Mouse (Mus musculus) limb, embryonic 11.5 days (tissue): ENCODE data around the gene Fam168a. TPM values are rescaled to one million over a fixed set of nuclear protein-coding genes. Genes with fewer than 3 reads are reported as not detected.
A peak's percentile ranks its signal among the peaks of the same experiment; 100 is the strongest.

Source experiments
- ATAC-seq: fragments of 200-750 bp; cut with Nextera tagmentation; 2 replicates; pipeline ENCODE4 v1.8.0; 2017; ENCODE audit warnings: low read depth; ENCODE audit not compliant: insufficient number of reproducible peaks, low FRiP score, low TSS enrichment
- DNase-seq: peaks from one replicate; pipeline ENCODE4 v3.0.0-alpha.2; 2015; ENCODE audit warnings: low spot score
- H3K27ac ChIP-seq: fragments of 300-500 bp; sonication (generic); replicated peaks from 2 replicates; pipeline ENCODE4 v1.5.1; 2014; ENCODE audit warnings: low read depth, mild to moderate bottlenecking, low read length
- H3K27me3 ChIP-seq: fragments of 300-500 bp; sonication (generic); 2 replicates; pipeline ENCODE4 v1.6.1; 2014; ENCODE audit warnings: mild to moderate bottlenecking, low read length, mixed read lengths; ENCODE audit not compliant: control insufficient read depth, insufficient read depth
- H3K36me3 ChIP-seq: fragments of 300-500 bp; sonication (generic); 2 replicates; pipeline ENCODE4 v1.6.1; 2014; ENCODE audit warnings: mild to moderate bottlenecking, low read length, moderate library complexity, mixed read lengths; ENCODE audit not compliant: control insufficient read depth, insufficient read depth
- H3K4me1 ChIP-seq: fragments of 300-500 bp; sonication (generic); 2 replicates; pipeline ENCODE4 v1.6.1; 2014; ENCODE audit warnings: low read length, mixed read lengths; ENCODE audit not compliant: control insufficient read depth, insufficient read depth
- H3K4me2 ChIP-seq: fragments of 300-500 bp; sonication (generic); 2 replicates; pipeline ENCODE4 v1.6.1; 2014; ENCODE audit warnings: low read depth, mild to moderate bottlenecking, moderate library complexity; ENCODE audit not compliant: severe bottlenecking
- H3K4me3 ChIP-seq: fragments of 300-500 bp; sonication (generic); 2 replicates; pipeline ENCODE4 v1.5.1; 2014; ENCODE audit warnings: low read depth, low read length
- H3K9ac ChIP-seq: fragments of 300-500 bp; sonication (generic); 2 replicates; pipeline ENCODE4 v1.6.1; 2014; ENCODE audit warnings: mild to moderate bottlenecking, low read length
- H3K9me3 ChIP-seq: fragments of 300-500 bp; sonication (generic); 2 replicates; pipeline ENCODE4 v1.6.1; 2016; ENCODE audit warnings: low read length; ENCODE audit not compliant: control insufficient read depth
- WGBS: fragments of 180-500 bp; shearing (Covaris S2); extraction: QIAGEN DNeasy Blood & Tissue Kit; methylation state at CpG from one replicate; pipeline ENCODE4 v1.1.7; 2014; 5-methylcytosine and 5-hydroxymethylcytosine counted together
- polyA plus RNA-seq: library from polyadenylated mRNA; unstranded; fragments of >200 nt; fragmentation: Nextera tagmentation; extraction: Ambion mirVana; gene quantifications from 2 replicates; pipeline ENCODE4 v1.2.1, GENCODE M21; 2014

Gene Fam168a
- polyA plus RNA-seq, 1 experiment from 2014 or later: 49.7 TPM

GRCm38 (mm10) chr7:100853396-100853795 is 147.0 kb downstream of the Fam168a start:
- peaks cover 43% of the 10 kb centered on the region for H3K4me1 ChIP-seq
- no peak overlapping the region for H3K4me2 ChIP-seq
- H3K4me3 ChIP-seq: no peak overlapping the region
- no peak overlapping the region for H3K9ac ChIP-seq
- WGBS: 57% methylated on average over 3 of the region's 3 CpGs
- ATAC-seq (no peak), DNase-seq (no peak)
- H3K9me3 ChIP-seq: no peaks in the 10 kb centered on the region
- H3K36me3 ChIP-seq: peaks cover 4% of the 10 kb centered on the region
- no peak overlapping the region for H3K27ac ChIP-seq
- no peaks in the 10 kb centered on the region for H3K27me3 ChIP-seq

DNA sequence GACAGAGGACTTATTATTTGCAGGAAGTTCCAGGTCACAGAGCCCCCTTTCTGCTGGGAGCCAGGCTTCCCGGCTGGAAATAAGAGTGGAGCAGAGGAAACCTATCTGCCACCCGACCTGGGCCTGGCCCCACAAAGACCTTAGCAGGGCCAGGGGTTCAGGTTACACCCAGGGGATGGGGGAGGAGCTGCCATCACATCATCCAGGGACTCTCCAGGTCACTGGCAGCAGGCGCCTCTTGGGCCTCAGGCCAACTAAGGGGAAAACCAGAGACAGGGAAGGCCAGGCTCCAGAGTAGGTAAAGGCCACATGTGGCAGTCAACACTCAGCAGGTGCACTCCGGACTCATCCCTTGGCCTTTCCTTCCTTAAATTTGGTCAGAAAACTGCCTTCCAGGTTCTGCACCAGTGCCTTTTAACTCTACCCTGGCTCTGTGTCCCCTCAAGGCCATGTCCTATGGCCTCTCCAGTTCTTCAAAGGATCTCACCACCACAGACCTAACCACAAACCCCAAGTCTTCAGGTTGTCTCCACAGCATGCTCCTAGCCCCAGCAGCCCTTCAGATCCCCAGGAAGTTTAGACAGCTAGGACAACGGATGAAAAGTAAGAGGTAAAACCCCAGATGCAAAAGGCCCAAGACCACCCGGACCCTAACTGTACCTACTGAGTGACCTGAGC is 147.8 kb downstream of the Fam168a start:
- no peaks in the 10 kb centered on the region for H3K27me3 ChIP-seq
- peak overlapping the region; percentile 21; the same call in 1 of the 2 replicates for H3K27ac ChIP-seq
- peaks cover 4% of the 10 kb centered on the region for H3K36me3 ChIP-seq
- H3K9ac ChIP-seq: 0 out of 2 replicates have a peak overlapping the region, but pooled peaks have one; percentile 17
- no peak for ATAC-seq
- H3K4me2 ChIP-seq: no peak overlapping the region; the same call in 1 of the 2 replicates
- peak; percentile 53 for DNase-seq
- peaks cover 44% of the 10 kb centered on the region for H3K4me1 ChIP-seq
- H3K4me3 ChIP-seq: no peak overlapping the region
- 41% methylated on average over 6 of the region's 6 CpGs for WGBS
- H3K9me3 ChIP-seq: no peaks in the 10 kb centered on the region

- 50% methylated on average over 5 of the region's 5 CpGs for WGBS
- Histone ChIP-seq H3K36me3 (peaks cover 3% of the 10 kb centered on the region; the same call in 1 of the 2 replicates), H3K9me3 (no peaks in the 10 kb centered on the region), H3K4me3 (no peak overlapping the region), H3K9ac (no peak overlapping the region), H3K4me1 (peaks cover 44% of the 10 kb centered on the region), H3K4me2 (no peak overlapping the region; the same call in 1 of the 2 replicates), H3K27me3 (no peaks in the 10 kb centered on the region), H3K27ac (peak overlapping the region; percentile 36; the same call in 1 of the 2 replicates)
- DNase-seq: no peak
- no peak for ATAC-seq
These were observed 148.4 kb downstream of the Fam168a start for GRCm38 (mm10) chr7:100854861-100855260.

- peaks cover 44% of the 10 kb centered on the region for H3K4me1 ChIP-seq
These were observed 148.9 kb downstream of the Fam168a start for GRCm38 (mm10) chr7:100855300-100855699.

GRCm38 (mm10) chr7:100855795-100856573 is 149.5 kb downstream of the Fam168a start:
- H3K9me3 ChIP-seq: no peaks in the 10 kb centered on the region
- H3K36me3 ChIP-seq: 0 out of 2 replicates have a peak, but pooled peaks cover 2% of the 10 kb centered on the region
- H3K4me2 ChIP-seq: no peak overlapping the region
- H3K4me3 ChIP-seq: no peak overlapping the region
- 0 out of 2 replicates have a peak overlapping the region, but pooled peaks have one; percentile 4 for H3K27ac ChIP-seq
- no peak for DNase-seq
- H3K27me3 ChIP-seq: no peaks in the 10 kb centered on the region
- H3K9ac ChIP-seq: no peak overlapping the region
- no peak for ATAC-seq
- H3K4me1 ChIP-seq: peaks cover 44% of the 10 kb centered on the region
- 57% methylated on average over 5 of the region's 5 CpGs for WGBS

More at GRCm38 (mm10) chr7:100855300-100855699, 148.9 kb downstream of the Fam168a start:
- 41% methylated on average over 4 of the region's 4 CpGs for WGBS
- Histone ChIP-seq H3K9me3 (no peaks in the 10 kb centered on the region), H3K27ac (peak overlapping the region; percentile 36; the same call in 1 of the 2 replicates), H3K9ac (no peak overlapping the region), H3K27me3 (no peaks in the 10 kb centered on the region), H3K4me3 (no peak overlapping the region), H3K36me3 (0 out of 2 replicates have a peak, but pooled peaks cover 2% of the 10 kb centered on the region), H3K4me2 (no peak overlapping the region)
- ATAC-seq (no peak), DNase-seq (no peak)

DNA sequence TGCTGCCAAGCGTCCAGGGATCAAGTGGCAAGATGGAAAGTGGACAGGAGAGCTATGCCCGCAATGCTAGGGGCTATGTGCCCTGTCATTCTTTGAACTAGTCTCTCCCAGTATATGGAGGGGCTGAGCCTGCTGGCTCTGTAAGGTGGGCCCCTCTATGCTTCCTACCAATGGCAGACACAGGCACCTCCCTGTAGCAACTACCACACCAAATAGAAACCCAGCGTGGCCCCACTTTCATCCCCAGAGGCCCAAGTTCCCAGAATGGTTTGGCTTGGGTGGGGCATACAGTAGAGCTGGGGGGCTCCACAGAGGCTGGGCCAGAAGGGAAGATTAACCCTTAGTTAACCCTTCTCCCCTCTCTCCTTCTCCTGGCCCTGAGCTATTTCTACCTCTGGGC is 154.0 kb downstream of the Fam168a start:
- Histone ChIP-seq H3K27me3 (no peaks in the 10 kb centered on the region), H3K36me3 (no peaks in the 10 kb centered on the region), H3K4me3 (no peak overlapping the region), H3K9ac (no peak overlapping the region), H3K4me1 (peaks cover 24% of the 10 kb centered on the region), H3K9me3 (no peaks in the 10 kb centered on the region), H3K4me2 (no peak overlapping the region), H3K27ac (no peak overlapping the region)
- DNase-seq (no peak), ATAC-seq (no peak)
- WGBS: 87% methylated on average over 3 of the region's 3 CpGs

DNA sequence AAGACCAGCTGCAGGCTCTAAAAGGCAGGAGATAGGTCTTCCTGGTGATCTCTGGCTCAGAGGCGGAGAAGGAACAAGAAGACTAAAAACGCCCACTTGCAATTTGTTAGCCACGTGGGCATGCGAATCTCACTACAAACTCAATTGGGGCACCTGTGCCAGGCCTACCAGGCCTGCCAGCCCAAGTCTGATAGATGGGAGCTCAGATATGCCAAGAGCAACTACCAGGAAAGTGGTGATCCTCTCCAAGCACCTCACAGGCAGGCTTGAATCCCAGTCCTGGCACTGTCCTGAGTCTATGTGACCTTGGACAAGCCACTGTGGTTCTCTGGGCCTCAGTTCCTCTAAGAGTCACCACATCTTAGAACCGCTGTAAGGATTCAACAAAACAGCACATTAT is 154.8 kb downstream of the Fam168a start:
- H3K27ac ChIP-seq: no peak overlapping the region
- no peak overlapping the region for H3K4me2 ChIP-seq
- no peak overlapping the region for H3K4me3 ChIP-seq
- DNase-seq: no peak
- WGBS: 91% methylated on average over 5 of the region's 5 CpGs
- ATAC-seq: no peak
- H3K4me1 ChIP-seq: peaks cover 18% of the 10 kb centered on the region
- no peaks in the 10 kb centered on the region for H3K36me3 ChIP-seq
- H3K9ac ChIP-seq: no peak overlapping the region
- H3K9me3 ChIP-seq: no peaks in the 10 kb centered on the region
- no peaks in the 10 kb centered on the region for H3K27me3 ChIP-seq

GRCm38 (mm10) chr7:100862353-100862752 is 155.9 kb downstream of the Fam168a start:
- WGBS: 0% methylated on average over 4 of the region's 4 CpGs
- Histone ChIP-seq H3K9ac (peak overlapping the region; percentile 76), H3K4me2 (peak overlapping the region; percentile 95), H3K36me3 (no peaks in the 10 kb centered on the region), H3K27ac (peak overlapping the region; percentile 56), H3K9me3 (no peaks in the 10 kb centered on the region), H3K27me3 (no peaks in the 10 kb centered on the region), H3K4me3 (peak overlapping the region; percentile 76), H3K4me1 (peaks cover 15% of the 10 kb centered on the region)
- ATAC-seq (no peak), DNase-seq (no peak)
